Mouse (Mus musculus) heart, embryonic 16.5 days (tissue): ENCODE results near the gene Cerkl. TPM values are rescaled to one million over a fixed set of nuclear protein-coding genes. Genes with fewer than 3 reads are reported as not detected.

ENCODE experiments used
- ATAC-seq: fragments of 200-750 bp; cut with Nextera tagmentation; replicated peaks from 2 replicates; pipeline ENCODE4 v1.8.0; 2017; ENCODE audit warnings: moderate number of reproducible peaks; ENCODE audit not compliant: insufficient read depth, low FRiP score; ENCODE audit errors: extremely low read depth
- H3K27ac ChIP-seq: fragments of 300-500 bp; sonication (generic); 2 replicates; pipeline ENCODE4 v1.5.1; 2014; ENCODE audit warnings: mild to moderate bottlenecking, low read length, control low read depth, moderate library complexity
- H3K27me3 ChIP-seq: fragments of 300-500 bp; sonication (generic); 2 replicates; pipeline ENCODE4 v1.6.1; 2014; ENCODE audit warnings: low read length, mixed read lengths; ENCODE audit not compliant: control insufficient read depth, insufficient read depth
- H3K36me3 ChIP-seq: fragments of 300-500 bp; sonication (generic); 2 replicates; pipeline ENCODE4 v1.6.1; 2014; ENCODE audit not compliant: control insufficient read depth, insufficient read depth
- H3K4me1 ChIP-seq: fragments of 300-500 bp; sonication (generic); 2 replicates; pipeline ENCODE4 v1.6.1; 2014; ENCODE audit warnings: low read length, mixed read lengths; ENCODE audit not compliant: control insufficient read depth, insufficient read depth
- H3K4me2 ChIP-seq: fragments of 300-500 bp; sonication (generic); 2 replicates; pipeline ENCODE4 v1.6.1; 2014; ENCODE audit warnings: low read depth, mild to moderate bottlenecking, control low read depth, low read length
- H3K4me3 ChIP-seq: fragments of 300-500 bp; sonication (generic); 2 replicates; pipeline ENCODE4 v1.5.1; 2014; ENCODE audit warnings: mild to moderate bottlenecking, control low read depth, low read length
- H3K9ac ChIP-seq: fragments of 300-500 bp; sonication (generic); 2 replicates; pipeline ENCODE4 v1.6.1; 2014; ENCODE audit warnings: low read length, control low read depth
- H3K9me3 ChIP-seq: fragments of 300-500 bp; sonication (generic); replicated peaks from 2 replicates; pipeline ENCODE4 v1.6.1; 2016; ENCODE audit warnings: low read length; ENCODE audit not compliant: control insufficient read depth
- WGBS: fragments of 180-500 bp; shearing (Covaris S2); extraction: QIAGEN DNeasy Blood & Tissue Kit; methylation state at CpG from one replicate; pipeline ENCODE4 v1.1.7; 2014; 5-methylcytosine and 5-hydroxymethylcytosine counted together
- polyA plus RNA-seq: library from polyadenylated mRNA; unstranded; fragments of >200 nt; fragmentation: Nextera tagmentation; extraction: Ambion mirVana; gene quantifications from 2 replicates; pipeline ENCODE4 v1.2.1, GENCODE M21; 2015

Cerkl gene
- polyA plus RNA-seq, 1 experiment from 2014 or later, result 0.42 TPM

DNA sequence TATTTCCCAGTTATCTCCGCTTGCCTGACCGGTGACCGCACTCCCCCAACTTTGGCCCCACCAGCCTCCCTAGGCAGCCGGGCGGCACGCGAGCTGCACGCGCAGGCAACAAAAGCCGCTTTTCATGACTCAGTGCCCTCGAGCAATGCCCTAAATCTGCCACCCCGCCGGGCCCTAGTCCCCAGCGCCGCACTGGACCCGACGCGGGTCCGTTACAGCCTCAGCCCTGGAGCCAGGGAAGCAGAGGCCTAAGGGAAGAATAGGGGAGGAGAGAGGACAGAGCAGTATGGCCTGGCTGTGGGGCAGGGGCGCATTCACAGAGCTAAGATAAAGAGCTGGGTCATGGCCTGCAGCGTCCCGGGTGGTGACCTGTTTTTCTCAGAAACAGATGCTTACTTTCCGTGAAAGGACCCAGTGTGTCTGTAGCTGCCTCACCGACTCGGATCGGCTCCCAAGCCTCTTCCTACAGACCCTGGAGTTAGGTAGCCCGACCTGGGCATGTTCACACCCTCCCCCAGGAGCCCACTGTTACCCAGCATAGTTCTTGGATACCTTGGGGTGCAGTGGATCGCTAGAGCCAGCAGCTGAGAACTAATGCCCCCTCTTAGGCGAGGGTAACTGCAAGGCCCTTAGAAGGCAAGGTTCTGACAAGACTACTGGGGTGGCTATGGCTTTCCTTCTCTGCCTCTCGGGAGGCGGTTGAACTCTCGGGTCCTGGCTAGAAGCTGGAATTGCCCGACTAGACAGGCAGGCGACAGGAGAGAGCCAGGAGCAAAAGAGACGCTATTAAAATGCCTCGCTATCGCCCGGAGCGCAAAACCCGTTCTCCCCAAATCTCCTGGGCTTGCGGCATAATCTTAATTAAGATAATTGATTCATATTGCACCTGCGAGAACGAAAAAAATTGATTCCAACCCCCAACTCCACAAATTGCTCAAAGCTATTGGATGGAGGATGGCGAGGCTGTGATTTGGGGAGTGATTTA, 2.8 kb upstream of the Cerkl start:
- Histone ChIP-seq H3K27ac (no peak overlapping the region), H3K27me3 (peaks cover 68% of the 10 kb centered on the region), H3K36me3 (no peaks in the 10 kb centered on the region), H3K9me3 (no peaks in the 10 kb centered on the region), H3K4me1 (peaks cover 2% of the 10 kb centered on the region; the same call in 1 of the 2 replicates), H3K4me3 (no peak overlapping the region), H3K9ac (no peak overlapping the region), H3K4me2 (no peak overlapping the region)
- no peak for ATAC-seq
- 3% methylated on average over 44 of the region's 44 CpGs for WGBS

DNA sequence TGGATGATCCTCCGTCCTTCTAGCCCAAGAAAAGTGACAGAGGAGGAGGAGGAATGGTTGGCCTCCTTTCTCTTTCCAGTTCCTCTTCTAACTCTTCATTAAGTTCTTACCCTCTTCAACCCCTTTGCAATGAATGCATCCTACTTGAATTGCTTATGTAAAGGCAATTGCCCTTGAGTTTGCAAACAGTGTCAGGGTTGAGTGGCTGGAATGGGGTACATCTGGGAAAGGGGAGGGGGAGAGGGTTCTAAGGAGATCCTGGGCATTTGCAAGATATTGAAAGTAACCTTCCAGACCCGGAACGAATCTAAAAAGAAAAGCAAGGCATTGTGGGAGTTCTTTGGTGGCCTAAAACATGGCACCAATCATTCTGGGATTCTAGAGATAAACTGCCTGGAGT, 1.3 kb upstream of the Cerkl start:
- Histone ChIP-seq H3K4me3 (no peak overlapping the region), H3K36me3 (no peaks in the 10 kb centered on the region), H3K9me3 (no peaks in the 10 kb centered on the region), H3K4me1 (peaks cover 2% of the 10 kb centered on the region; the same call in 1 of the 2 replicates), H3K27me3 (peaks cover 74% of the 10 kb centered on the region), H3K27ac (no peak overlapping the region), H3K4me2 (no peak overlapping the region), H3K9ac (no peak overlapping the region)
- ATAC-seq, result no peak
- 29% methylated on average over 3 of the region's 3 CpGs for WGBS

DNA sequence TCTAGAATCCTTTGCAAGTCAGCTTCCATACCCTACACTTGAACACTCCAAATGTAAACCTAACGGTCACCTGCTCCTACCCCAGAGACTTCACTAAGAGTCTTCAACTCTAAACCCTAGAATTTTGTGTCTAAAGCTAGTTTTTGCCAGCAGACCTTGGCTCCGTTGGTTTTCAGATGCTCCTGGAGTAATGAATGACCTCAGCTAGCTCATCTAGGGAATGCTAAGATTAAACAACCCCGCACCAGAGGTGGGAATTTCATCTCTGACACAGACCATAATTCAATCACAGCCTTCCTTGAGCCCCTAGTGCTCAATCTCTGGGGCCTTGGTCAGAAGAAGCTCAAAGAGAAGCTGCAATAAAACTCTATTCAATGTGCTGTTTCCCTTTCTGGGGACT, 849 bp upstream of the Cerkl start:
- peaks cover 2% of the 10 kb centered on the region; the same call in 1 of the 2 replicates for H3K4me1 ChIP-seq
- H3K9ac ChIP-seq, result no peak overlapping the region
- no peak overlapping the region for H3K4me3 ChIP-seq
- H3K27me3 ChIP-seq, result peaks cover 72% of the 10 kb centered on the region
- no peaks in the 10 kb centered on the region for H3K9me3 ChIP-seq
- ATAC-seq, result no peak
- WGBS, result 55% methylated on average over 3 of the region's 3 CpGs
- H3K4me2 ChIP-seq, result no peak overlapping the region
- no peak overlapping the region for H3K27ac ChIP-seq
- no peaks in the 10 kb centered on the region for H3K36me3 ChIP-seq

DNA sequence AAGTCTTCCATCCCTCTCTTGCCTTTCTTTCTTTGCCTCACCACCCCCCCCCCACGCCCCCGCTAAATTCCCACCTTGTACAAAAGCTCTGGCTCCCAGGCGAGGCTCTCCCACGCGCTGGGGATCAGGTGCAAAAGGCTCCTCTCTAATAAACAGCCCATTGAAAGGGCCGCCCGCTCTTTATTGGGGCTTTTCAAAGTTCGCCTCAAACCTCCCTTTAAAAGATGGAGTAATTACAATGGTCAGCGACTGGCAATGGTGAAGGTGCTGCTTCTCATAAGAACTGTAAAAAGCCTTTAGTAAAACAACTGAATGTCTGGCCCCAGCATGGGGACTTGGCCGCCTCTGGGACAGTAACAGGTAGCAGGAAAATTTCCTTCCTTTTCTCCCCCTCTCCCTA, 939 bp downstream of the Cerkl start:
- H3K4me2 ChIP-seq, result no peak overlapping the region
- H3K9me3 ChIP-seq, result no peaks in the 10 kb centered on the region
- no peak overlapping the region for H3K4me3 ChIP-seq
- 7% methylated on average over 10 of the region's 10 CpGs for WGBS
- no peak overlapping the region for H3K9ac ChIP-seq
- H3K27ac ChIP-seq, result no peak overlapping the region
- H3K4me1 ChIP-seq, result peaks cover 2% of the 10 kb centered on the region; the same call in 1 of the 2 replicates
- H3K36me3 ChIP-seq, result no peaks in the 10 kb centered on the region
- ATAC-seq, result no peak
- H3K27me3 ChIP-seq, result peaks cover 69% of the 10 kb centered on the region

DNA sequence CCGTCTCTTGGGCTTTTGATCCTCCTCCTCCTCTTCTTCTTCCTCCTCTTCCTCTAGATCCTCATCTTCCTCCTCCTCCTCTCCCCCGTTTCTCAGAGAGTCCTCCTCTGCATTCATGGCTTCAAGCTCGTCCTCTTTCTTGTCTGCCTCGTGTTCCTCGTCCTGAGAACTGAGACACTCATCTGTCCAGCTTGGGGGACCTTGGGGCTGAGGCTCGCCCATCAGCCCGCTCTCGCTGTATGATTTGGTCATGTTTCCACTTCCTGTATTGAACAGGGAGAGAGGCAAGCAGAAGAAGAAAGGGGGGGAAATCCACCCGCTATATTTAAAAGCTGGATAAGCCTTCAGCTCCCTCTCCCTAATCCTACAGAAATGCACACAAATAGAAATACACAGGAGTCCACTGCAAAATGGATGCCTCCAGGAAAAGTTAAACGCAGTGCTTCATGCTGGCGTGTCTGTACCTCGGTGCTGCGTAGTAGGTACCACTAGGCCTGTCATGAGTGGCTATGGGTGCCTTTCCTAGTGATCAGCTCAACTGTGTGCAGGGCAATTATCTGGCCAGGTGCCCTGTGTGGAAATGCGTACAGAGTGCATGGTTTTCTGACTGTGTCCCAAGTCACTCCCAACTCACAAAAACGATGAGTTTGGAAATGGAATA, 1.7 kb downstream of the Cerkl start:
- Histone ChIP-seq H3K4me3 (no peak overlapping the region), H3K27ac (no peak overlapping the region), H3K9me3 (no peaks in the 10 kb centered on the region), H3K36me3 (no peaks in the 10 kb centered on the region), H3K9ac (no peak overlapping the region), H3K4me1 (peaks cover 2% of the 10 kb centered on the region; the same call in 1 of the 2 replicates), H3K27me3 (peaks cover 61% of the 10 kb centered on the region), H3K4me2 (no peak overlapping the region)
- ATAC-seq, result no peak
- 18% methylated on average over 15 of the region's 15 CpGs for WGBS

DNA sequence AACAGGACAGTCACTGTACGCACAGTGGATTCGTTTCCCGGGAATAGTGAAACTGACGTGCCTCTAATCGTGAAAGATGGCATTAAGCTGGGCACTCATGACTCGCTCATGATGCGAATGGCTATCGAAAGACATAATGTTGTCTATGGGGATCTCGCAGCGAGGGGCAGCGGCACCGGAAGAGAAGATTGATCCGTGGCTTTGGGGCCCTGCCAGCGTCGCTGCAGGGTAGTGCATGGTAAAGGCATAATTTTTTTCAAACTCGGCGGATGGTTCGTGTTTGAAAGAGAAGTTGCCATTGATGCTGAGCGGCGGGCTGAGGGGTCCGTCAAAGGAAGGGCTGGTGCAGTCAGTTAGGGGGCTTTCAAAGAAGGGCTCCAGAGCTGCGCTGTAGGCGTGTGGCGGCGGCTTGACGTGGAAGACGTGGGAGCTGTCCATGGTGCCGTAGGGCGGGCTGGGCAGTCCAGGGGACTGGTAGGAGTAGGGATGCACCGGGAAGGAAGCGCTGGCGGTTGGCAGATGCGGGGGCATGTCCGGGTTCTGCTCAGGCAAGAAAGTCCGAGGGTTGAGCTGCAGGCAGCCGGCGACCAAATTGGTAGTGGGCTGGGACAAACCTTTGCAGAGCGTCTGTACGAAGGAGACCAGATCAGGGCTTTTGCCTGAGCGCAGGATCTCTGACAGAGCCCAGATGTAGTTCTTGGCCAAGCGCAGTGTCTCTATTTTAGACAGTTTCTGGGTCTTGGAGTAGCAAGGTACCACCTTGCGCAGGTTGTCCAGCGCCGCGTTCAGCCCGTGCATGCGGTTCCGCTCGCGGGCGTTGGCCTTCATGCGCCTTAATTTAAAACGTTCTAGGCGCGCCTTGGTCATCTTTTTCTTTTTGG, 2.4 kb downstream of the Cerkl start:
- WGBS, result 4% methylated on average over 55 of the region's 55 CpGs

DNA sequence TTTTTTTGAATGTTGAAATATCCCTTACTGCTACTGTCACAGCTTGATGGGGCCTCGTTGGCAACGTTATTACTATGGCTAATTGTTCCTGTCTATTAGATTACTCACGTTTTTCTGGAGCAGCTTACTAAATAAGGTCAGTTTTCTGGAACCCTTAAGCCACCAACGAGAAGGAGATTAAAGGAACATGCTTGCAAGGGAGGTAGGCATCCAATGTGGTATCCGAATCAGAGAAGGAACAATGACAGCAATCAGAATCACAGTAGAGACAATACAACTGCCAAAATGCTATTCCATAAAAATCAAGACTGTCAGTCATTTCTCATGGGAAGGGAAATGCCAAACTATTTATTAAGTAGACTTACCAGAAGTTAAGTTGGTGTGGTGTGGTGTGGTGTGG, 5.1 kb downstream of the Cerkl start:
- Histone ChIP-seq H3K4me3 (no peak overlapping the region), H3K9ac (no peak overlapping the region), H3K4me2 (no peak overlapping the region), H3K27me3 (peaks cover 27% of the 10 kb centered on the region), H3K36me3 (no peaks in the 10 kb centered on the region), H3K4me1 (peaks cover 1% of the 10 kb centered on the region; the same call in 1 of the 2 replicates), H3K27ac (no peak overlapping the region), H3K9me3 (no peaks in the 10 kb centered on the region)
- ATAC-seq, result no peak
- WGBS, result 48% methylated on average over 5 of the region's 5 CpGs

More for the DNA sequence above, 2.4 kb downstream of the Cerkl start:
- Histone ChIP-seq H3K4me3 (peak overlapping the region; percentile 59), H3K36me3 (no peaks in the 10 kb centered on the region), H3K9ac (no peak overlapping the region), H3K9me3 (no peaks in the 10 kb centered on the region), H3K27ac (no peak overlapping the region), H3K4me2 (peak overlapping the region; percentile 96), H3K4me1 (peaks cover 2% of the 10 kb centered on the region; the same call in 1 of the 2 replicates), H3K27me3 (peaks cover 54% of the 10 kb centered on the region)
- ATAC-seq, result peak; percentile 63; the same call in 1 of the 2 replicates

DNA sequence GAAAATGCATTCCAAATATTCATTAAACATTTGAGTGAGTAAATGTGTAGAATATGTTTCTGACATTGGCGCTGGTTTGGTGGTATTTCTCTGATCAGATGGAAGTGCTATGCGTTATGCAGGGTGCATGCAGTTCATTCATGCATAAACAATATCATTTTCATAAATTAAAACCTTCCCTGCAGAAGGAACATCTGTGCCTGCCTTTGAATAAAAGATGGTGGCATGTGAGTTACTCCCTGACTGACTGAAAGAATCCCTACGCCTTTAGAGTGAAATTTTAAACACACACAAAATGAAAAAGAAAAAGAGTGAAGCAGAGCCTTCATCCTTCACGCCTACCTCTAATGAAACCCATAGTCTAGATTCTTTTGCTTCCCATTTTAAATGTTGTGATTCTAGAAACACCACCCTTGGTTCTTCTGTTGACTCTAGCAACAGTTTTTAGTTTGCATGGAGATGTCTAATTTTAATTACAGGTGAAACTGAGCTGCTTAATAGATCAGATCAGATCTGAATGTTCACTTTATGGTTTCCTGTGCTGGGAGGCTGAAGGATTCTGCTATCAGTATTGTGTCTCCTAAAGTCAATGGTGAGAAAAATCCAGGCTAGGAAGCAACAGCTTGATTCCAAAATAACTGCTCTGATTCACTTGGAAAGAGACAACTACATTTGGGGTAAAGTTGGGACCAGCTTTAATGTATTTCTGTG, 5.7 kb downstream of the Cerkl start:
- no peak overlapping the region for H3K4me3 ChIP-seq
- H3K4me1 ChIP-seq, result no peaks in the 10 kb centered on the region; the same call in 1 of the 2 replicates
- 67% methylated on average over 4 of the region's 4 CpGs for WGBS
- H3K9me3 ChIP-seq, result no peaks in the 10 kb centered on the region
- ATAC-seq, result no peak
- no peaks in the 10 kb centered on the region for H3K36me3 ChIP-seq
- no peak overlapping the region for H3K27ac ChIP-seq
- H3K4me2 ChIP-seq, result no peak overlapping the region
- peaks cover 21% of the 10 kb centered on the region for H3K27me3 ChIP-seq
- no peak overlapping the region for H3K9ac ChIP-seq
